Mouse (Mus musculus) embryonic fibroblast, embryonic 13.5 days (primary cell): Measurements from ENCODE around the gene Tex52. TPM values are rescaled to one million over a fixed set of nuclear protein-coding genes. Genes with fewer than 3 reads are reported as not detected.

Experiments used
- H3K27ac ChIP-seq: 2 replicates; pipeline ENCODE4 v1.5.1; 2012; ENCODE audit warnings: low read length, control low read depth, inconsistent platforms; ENCODE audit not compliant: insufficient read depth
- H3K4me1 ChIP-seq: 2 replicates; pipeline ENCODE4 v1.6.1; 2011; ENCODE audit warnings: low read length; ENCODE audit not compliant: control insufficient read depth, insufficient read depth
- H3K4me3 ChIP-seq: 2 replicates; pipeline ENCODE4 v1.5.1; 2011; ENCODE audit warnings: mild to moderate bottlenecking, control low read depth, low read length; ENCODE audit not compliant: insufficient read depth
- CTCF ChIP-seq: IDR thresholded peaks from 2 replicates; pipeline ENCODE4 v1.5.1; 2011; ENCODE audit warnings: mild to moderate bottlenecking, control low read depth, low read length, moderate library complexity, borderline replicate concordance; ENCODE audit not compliant: insufficient read depth
- POLR2A ChIP-seq: IDR thresholded peaks from 2 replicates; pipeline ENCODE4 v1.6.1; 2011; ENCODE audit warnings: low read depth, mild to moderate bottlenecking, control low read depth, low read length, moderate library complexity
- polyA plus RNA-seq: library from polyadenylated mRNA; stranded (reverse); fragments of >200 nt; gene quantifications from 2 replicates; pipeline ENCODE4 v1.2.4, GENCODE M21; 2011; ENCODE audit warnings: low read depth; ENCODE audit not compliant: missing spikeins, insufficient read length

The Tex52 gene
- polyA plus RNA-seq, 1 experiment = not detected

DNA sequence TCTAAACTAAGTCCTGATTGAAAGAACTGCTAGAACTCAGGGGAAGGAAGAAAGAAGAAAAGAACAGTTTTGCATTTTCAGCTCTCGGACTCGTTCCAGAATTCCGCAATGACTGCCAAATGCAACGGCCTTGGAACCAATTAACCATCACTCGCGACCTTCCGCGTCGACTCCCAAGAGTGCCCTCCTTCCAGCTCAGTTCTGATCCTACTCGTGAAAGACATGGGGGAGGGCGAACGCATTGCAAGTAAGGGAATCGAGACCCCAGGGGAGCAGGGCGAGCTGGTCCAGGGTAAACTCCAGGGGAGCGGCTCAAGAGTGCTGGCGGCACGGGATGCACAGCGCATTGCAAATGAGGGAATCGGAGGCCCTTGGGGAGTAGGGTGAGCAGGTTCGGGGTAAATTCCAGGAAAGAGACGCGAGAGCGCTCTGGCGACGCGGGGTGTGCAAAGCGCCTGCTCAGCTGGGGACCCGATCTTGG is 20.0 kb upstream of the Tex52 start:
- Histone ChIP-seq H3K4me1 (peaks cover 4% of the 10 kb centered on the region; the same call in 1 of the 2 replicates), H3K4me3 (peak overlapping the region; percentile 90), H3K27ac (peak overlapping the region; percentile 65)
- TF ChIP-seq POLR2A = no peak; the same call in 1 of the 2 replicates
- no peak for TF ChIP-seq CTCF

DNA sequence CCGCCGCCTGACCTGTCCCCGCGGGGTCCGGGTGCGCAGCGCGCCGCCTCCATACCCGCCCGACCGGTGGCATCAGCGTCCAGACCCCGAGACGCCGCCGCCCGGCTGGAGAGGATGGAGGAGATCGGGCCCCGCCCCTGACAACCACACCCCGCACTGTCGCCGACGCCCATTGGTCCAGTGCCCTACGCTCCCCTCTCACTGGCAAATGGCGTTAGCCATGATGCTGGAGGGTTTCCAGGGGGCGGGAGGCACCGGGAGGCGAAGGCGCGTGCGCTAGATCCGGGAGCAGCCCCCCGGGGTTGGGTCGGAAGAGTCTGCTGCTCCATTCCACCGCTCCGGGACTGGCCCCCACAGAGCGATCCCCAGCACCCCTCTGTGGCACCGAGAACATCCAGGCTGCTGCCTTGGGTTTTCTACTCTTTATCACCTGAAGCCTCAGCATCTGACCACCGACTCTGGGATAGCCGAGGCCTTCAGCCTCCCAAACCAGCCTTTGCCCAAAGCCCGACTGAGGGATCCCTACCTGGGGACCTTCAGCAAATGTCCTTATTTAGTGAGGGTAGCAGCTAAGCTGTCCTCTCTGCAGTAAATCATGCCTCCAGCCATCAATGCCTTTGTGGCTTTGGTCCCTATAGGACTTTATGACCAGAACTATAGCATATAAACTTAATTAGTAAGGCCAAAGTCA is 19.4 kb upstream of the Tex52 start, which contains the start of gene Tulp3:
Gene Tulp3, minus strand, starts transcription at position 126 of the 691 bp plus-strand sequence.
- peak within 1 kb of the TSS; percentile 65 for H3K27ac ChIP-seq
- H3K4me1 ChIP-seq = peaks cover 4% of the 10 kb centered on the region; the same call in 1 of the 2 replicates
- TF ChIP-seq CTCF = no peak
- peak; percentile 77 for TF ChIP-seq POLR2A
- H3K4me3 ChIP-seq = peak within 1 kb of the TSS; percentile 90

DNA sequence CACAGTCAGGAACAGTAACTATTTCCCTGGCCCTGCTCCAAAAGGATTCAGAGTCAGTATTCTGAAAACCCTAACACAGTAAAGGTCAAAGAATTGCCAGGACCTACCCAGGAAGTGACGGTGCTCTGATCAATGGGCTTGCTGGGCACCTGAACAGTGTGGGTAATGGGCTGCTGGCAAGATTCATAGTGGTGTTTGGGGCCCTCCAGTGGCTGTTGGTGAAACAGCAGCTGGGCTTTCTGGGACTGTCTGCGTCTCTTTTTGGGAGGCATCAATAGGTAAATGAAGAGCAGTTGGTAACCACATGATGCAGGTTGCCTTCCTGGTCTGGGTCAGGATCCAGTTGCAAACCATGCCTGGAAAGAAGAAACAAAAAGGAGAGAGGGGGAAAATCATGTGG is 16.3 kb upstream of the Tex52 start:
- Histone ChIP-seq H3K4me1 (peaks cover 9% of the 10 kb centered on the region; the same call in 1 of the 2 replicates), H3K4me3 (no peak overlapping the region), H3K27ac (no peak overlapping the region)
- peak; percentile 42; the same call in 1 of the 2 replicates for TF ChIP-seq CTCF
- TF ChIP-seq POLR2A = no peak

DNA sequence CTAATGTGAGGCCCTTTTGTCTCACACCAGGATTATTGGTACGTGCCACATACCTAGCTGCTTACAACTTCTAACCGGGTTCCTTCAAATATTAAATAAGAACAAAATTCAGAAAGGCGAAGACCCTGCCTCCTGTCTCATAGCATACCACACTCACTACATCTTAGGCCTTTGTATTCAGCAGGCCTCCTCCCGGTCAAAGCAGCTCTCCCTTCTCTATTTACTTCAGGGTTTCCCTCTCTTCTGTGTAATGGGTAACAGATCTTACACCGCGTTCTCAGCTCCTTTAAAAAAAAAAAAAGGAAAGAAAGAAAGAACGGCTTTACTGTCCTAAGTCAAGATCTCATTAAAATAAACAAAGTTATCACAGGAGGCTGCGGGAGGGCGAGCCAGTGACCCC is 13.4 kb upstream of the Tex52 start:
- Histone ChIP-seq H3K27ac (peak overlapping the region; percentile 94), H3K4me1 (peaks cover 12% of the 10 kb centered on the region; the same call in 1 of the 2 replicates), H3K4me3 (peak overlapping the region; percentile 98)
- TF ChIP-seq POLR2A = no peak
- no peak for TF ChIP-seq CTCF

DNA sequence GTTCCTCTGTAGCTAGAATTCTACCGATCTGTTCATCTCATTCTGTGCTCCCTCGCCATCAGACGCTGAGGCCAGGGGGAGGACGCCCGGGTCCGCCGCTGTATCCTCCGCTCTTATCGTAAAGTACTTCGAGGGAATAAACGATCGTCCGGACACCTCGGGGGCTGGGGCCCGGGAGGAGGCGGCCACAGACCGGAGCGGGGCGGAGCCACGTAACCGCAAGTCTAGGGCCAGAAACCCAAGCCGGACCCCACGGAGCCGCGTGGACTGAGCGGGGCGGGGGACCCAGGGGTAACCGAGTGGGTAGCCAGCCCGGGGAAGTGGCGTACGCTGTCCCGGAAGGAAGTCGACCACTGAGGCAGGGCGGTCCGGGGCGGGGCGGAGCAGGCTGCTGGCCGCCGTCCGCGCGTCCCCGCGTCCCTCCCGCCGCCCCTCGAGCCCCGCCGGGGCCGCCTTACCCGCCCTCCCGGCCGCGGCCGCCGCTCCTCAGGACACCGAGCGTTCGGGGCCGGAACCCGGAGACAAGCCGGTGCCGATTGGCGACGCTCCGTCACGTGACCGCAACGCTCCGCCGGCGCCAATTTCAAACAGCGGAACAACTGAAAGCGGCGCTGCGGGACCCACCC is 12.8 kb upstream of the Tex52 start, which contains the start of the genes Rhno1 and Foxm1:
Gene Rhno1, minus strand, starts transcription at position 531 of the 626 bp plus-strand sequence.
Gene Foxm1, plus strand, starts transcription at position 587 of the 626 bp plus-strand sequence.
- Histone ChIP-seq H3K4me1 (peaks cover 12% of the 10 kb centered on the region; the same call in 1 of the 2 replicates), H3K4me3 (peak within 1 kb of the TSS; percentile 98), H3K27ac (peak within 1 kb of the TSS; percentile 94)
- no peak for TF ChIP-seq CTCF
- peak; percentile 58; the same call in 1 of the 2 replicates for TF ChIP-seq POLR2A

DNA sequence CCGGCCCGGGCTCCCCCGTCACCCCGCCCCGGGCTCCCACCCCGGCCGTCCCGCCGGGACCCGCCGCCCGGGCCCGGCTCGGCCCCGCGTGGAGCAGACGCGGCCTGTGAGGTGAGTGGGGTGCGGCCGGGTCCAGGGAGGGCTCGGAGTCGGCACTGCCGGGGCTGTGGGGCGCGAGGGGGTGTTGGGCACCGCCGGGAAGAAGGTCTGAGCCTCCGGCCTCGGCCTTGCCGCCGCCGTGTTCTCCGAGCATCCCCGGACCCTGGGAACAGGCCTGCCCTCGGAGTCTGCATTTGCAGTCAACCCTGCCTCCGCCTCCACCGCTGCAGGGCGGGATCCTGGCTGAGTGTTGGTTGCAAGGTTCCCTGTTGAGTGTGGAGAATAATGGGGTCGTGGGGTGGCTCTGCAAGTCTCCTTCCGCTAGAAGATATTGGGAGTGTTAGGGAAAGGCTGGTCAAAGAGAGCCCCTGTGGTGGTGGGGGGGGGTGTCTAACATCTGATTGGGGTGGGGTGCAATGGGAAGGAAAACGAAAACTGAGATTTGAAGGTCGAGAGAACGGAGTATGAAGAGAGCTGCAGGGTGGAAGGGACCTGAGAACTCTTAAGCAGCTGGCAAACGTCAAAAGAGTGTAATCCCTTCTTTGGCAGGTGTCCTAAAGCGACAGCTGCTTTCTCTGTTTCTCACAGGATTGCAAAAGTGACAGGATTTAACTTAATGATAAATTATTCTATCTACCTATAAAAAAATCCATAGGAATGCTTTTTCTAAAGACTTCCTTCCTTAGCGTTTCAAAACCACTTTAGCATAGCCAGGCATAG is 12.0 kb upstream of the Tex52 start:
- Histone ChIP-seq H3K4me3 (peak overlapping the region; percentile 98), H3K4me1 (peaks cover 12% of the 10 kb centered on the region; the same call in 1 of the 2 replicates), H3K27ac (peak overlapping the region; percentile 65)
- TF ChIP-seq POLR2A (no peak), CTCF (no peak)

DNA sequence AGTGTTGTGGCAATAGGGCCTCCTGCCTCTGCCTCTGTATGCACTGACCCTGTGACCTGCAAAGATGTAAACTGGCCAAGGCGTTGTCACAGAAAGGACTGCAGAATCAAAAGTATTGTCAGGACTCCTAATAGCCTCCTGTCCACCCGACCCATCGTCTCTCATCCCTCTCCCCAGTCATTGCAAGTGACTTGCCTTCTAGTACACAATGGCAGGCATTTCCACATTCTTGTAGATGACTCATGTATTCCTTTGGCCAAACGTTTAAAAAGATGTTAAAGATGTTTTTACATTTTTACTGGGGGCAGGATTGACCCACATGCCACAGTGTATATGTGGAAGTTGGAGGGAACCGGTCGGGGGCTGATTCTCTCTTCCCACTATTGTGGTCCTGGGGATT is 10.5 kb upstream of the Tex52 start:
- Histone ChIP-seq H3K4me1 (peaks cover 12% of the 10 kb centered on the region; the same call in 1 of the 2 replicates), H3K27ac (peak overlapping the region; percentile 70), H3K4me3 (no peak overlapping the region)
- TF ChIP-seq CTCF (no peak), POLR2A (0 out of 2 replicates have a peak, but pooled peaks have one; percentile 33)

DNA sequence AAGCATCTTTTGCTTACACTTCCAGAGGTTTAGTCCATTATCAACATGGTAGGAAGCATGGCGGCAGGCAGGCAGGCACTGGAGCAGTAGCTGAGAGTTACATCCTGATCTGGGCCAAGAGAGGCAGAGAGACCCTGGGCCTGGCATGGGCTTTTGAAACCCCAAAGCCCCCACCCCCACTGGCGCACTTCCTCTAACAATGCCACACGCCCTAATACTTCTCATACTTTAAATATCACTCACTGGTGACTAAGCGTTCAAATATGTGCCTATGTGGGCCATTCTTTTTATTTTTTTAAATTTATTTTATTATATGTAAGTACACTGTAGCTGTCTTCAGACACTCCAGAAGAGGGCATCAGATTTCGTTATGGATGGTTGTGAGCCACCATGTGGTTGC is 8.8 kb upstream of the Tex52 start:
- TF ChIP-seq POLR2A (no peak), CTCF (no peak)
- peaks cover 7% of the 10 kb centered on the region; the same call in 1 of the 2 replicates for H3K4me1 ChIP-seq
- H3K4me3 ChIP-seq = no peak overlapping the region
- H3K27ac ChIP-seq = no peak overlapping the region

DNA sequence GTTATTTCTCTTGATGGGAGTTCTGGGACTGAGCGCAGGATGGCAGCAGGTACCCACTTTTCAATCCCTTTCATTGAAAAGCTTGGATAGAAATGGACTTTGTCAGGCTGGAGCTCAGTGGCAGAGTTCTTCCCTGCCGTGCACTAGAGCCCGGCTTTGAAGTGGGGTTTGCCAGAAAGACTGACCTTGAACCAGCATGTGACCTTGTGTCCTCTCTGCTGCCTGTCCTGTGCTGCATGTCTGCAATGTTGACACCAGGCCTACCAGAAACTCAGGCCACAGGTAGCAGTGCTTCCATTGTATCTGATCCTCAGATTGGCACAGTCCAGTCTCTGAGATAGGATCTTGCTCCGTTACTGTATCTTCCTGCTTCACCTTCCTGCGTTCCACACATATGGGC is 5.2 kb upstream of the Tex52 start:
- TF ChIP-seq CTCF (no peak), POLR2A (no peak)
- no peak overlapping the region for H3K27ac ChIP-seq
- 0 out of 2 replicates have a peak, but pooled peaks cover 3% of the 10 kb centered on the region for H3K4me1 ChIP-seq
- no peak overlapping the region for H3K4me3 ChIP-seq
